Mouse (Mus musculus) hindbrain, embryonic 15.5 days (tissue): Measurements from ENCODE around the gene Perp. TPM values are rescaled to one million over a fixed set of nuclear protein-coding genes. Genes with fewer than 3 reads are reported as not detected.

Source experiments
- ATAC-seq: fragments of 200-750 bp; cut with Nextera tagmentation; 2 replicates; pipeline ENCODE4 v1.8.0; 2017; ENCODE audit warnings: low read depth, moderate number of reproducible peaks, moderate TSS enrichment; ENCODE audit not compliant: low FRiP score
- H3K27ac ChIP-seq: fragments of 300-500 bp; sonication (generic); replicated peaks from 2 replicates; pipeline ENCODE4 v1.5.1; 2015; ENCODE audit warnings: mild to moderate bottlenecking, inconsistent platforms
- H3K27me3 ChIP-seq: fragments of 300-500 bp; sonication (generic); 2 replicates; pipeline ENCODE4 v1.6.1; 2015; ENCODE audit warnings: control low read depth, inconsistent platforms
- H3K36me3 ChIP-seq: fragments of 300-500 bp; sonication (generic); 2 replicates; pipeline ENCODE4 v1.6.1; 2015; ENCODE audit warnings: control low read depth, inconsistent platforms
- H3K4me1 ChIP-seq: fragments of 300-500 bp; sonication (generic); replicated peaks from 2 replicates; pipeline ENCODE4 v1.6.1; 2015; ENCODE audit warnings: control low read depth, inconsistent platforms
- H3K4me2 ChIP-seq: fragments of 300-500 bp; sonication (generic); 2 replicates; pipeline ENCODE4 v1.6.1; 2015; ENCODE audit warnings: moderate library complexity, mild to moderate bottlenecking, inconsistent platforms
- H3K4me3 ChIP-seq: fragments of 300-500 bp; sonication (generic); 2 replicates; pipeline ENCODE4 v1.5.1; 2015; ENCODE audit warnings: mild to moderate bottlenecking, inconsistent platforms
- H3K9ac ChIP-seq: fragments of 300-500 bp; sonication (generic); 2 replicates; pipeline ENCODE4 v1.6.1; 2015; ENCODE audit warnings: inconsistent platforms
- H3K9me3 ChIP-seq: fragments of 300-500 bp; sonication (generic); 2 replicates; pipeline ENCODE4 v1.6.1; 2016; ENCODE audit warnings: control low read depth, inconsistent platforms
- WGBS: fragments of 180-500 bp; shearing (Covaris S2); methylation state at CpG from one replicate; pipeline ENCODE4 v1.1.7; 2015; 5-methylcytosine and 5-hydroxymethylcytosine counted together
- polyA plus RNA-seq: library from polyadenylated mRNA; unstranded; fragments of >200 nt; fragmentation: Nextera tagmentation; extraction: Ambion mirVana; gene quantifications from 2 replicates; pipeline ENCODE4 v1.2.1, GENCODE M21; 2015

Gene Perp
- polyA plus RNA-seq, 1 experiment from 2014 or later = 10.0 TPM

DNA sequence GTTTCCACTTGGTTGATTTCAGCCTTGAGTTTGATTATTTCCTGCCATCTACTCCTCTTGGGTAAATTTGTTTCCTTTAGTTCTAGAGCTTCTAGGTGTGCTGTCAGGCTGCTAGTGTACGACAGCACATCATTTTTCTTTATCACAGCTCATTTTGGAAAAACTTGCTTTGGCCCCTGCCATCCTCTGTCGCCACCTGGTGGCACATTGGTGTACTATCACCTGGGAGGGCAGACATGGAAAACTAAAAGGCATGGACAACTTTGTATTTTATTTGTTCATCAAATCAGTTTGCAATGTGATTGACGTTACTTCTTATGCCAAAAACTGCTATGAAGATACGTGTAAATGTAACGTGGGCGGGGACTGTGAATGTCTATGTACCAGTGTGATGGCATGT is 59.3 kb downstream of the Perp start:
- no peaks in the 10 kb centered on the region for H3K4me1 ChIP-seq
- H3K9ac ChIP-seq = no peak overlapping the region
- H3K4me2 ChIP-seq = no peak overlapping the region
- H3K27me3 ChIP-seq = no peaks in the 10 kb centered on the region
- no peak overlapping the region for H3K4me3 ChIP-seq
- H3K9me3 ChIP-seq = no peaks in the 10 kb centered on the region
- no peak overlapping the region for H3K27ac ChIP-seq
- H3K36me3 ChIP-seq = no peaks in the 10 kb centered on the region
- 27% methylated on average over 6 of the region's 6 CpGs for WGBS
- no peak for ATAC-seq

Other genes with a start within 250 kb of the Perp start
- 6.4 and 6.5 TPM in 2 replicates for gene Arfgef3, start 101.1 kb upstream of the Perp start, polyA plus RNA-seq
- 0.55 and 0.71 TPM in 2 replicates for gene Gm4922, start 58.2 kb upstream of the Perp start, polyA plus RNA-seq
- 2.2 and 2.6 TPM in 2 replicates for gene Tnfaip3, start 170.6 kb downstream of the Perp start, polyA plus RNA-seq